Mouse (Mus musculus) myocyte (in vitro differentiated cells): ENCODE results near the gene Gas6. TPM values are rescaled to one million over a fixed set of nuclear protein-coding genes. Genes with fewer than 3 reads are reported as not detected.

Source experiments
- H3K27me3 ChIP-seq: one replicate; pipeline ENCODE4 v1.6.1; 2011; ENCODE audit not compliant: control insufficient read depth, insufficient read depth, insufficient read length
- H3K36me3 ChIP-seq: one replicate; pipeline ENCODE4 v1.6.1; 2011; ENCODE audit not compliant: control insufficient read depth, insufficient read depth
- H3K4me2 ChIP-seq: one replicate; pipeline ENCODE4 v1.6.1; 2011; ENCODE audit warnings: low read depth, control low read depth
- H3K4me3 ChIP-seq: one replicate; pipeline ENCODE4 v1.5.1; 2011; ENCODE audit warnings: mild to moderate bottlenecking, control low read depth, moderate library complexity
- H3K79me2 ChIP-seq: one replicate; pipeline ENCODE4 v1.6.1; 2011; ENCODE audit not compliant: control insufficient read depth, insufficient read depth
- H3ac ChIP-seq: one replicate; pipeline ENCODE4 v1.6.1; 2011; ENCODE audit not compliant: control insufficient read depth, insufficient read length
- CEBPB ChIP-seq: IDR thresholded peaks from 2 replicates; pipeline ENCODE4 v1.6.1; 2011; ENCODE audit warnings: mild to moderate bottlenecking, moderate library complexity; ENCODE audit not compliant: poor library complexity, insufficient read depth, severe bottlenecking
- E2F4 ChIP-seq: IDR thresholded peaks from one replicate; pipeline ENCODE4 v1.6.1; 2011; ENCODE audit warnings: mild to moderate bottlenecking, control low read depth, moderate library complexity; ENCODE audit not compliant: insufficient read depth
- MAX ChIP-seq: IDR thresholded peaks from one replicate; pipeline ENCODE4 v1.6.1; 2011; ENCODE audit warnings: low read depth, mild to moderate bottlenecking, control low read depth
- MYOD1 ChIP-seq, 3 experiments: IDR thresholded peaks; one replicate each; pipeline ENCODE4 v1.6.1; 2011; ENCODE audit warnings: control low read depth in 2 of 3, low read depth in 2 of 3, mild to moderate bottlenecking in 2 of 3, moderate library complexity in 1 of 3; ENCODE audit not compliant: insufficient read length in 2 of 3, control insufficient read depth in 1 of 3
- MYOG ChIP-seq, 3 experiments: IDR thresholded peaks; one replicate each; pipeline ENCODE4 v1.6.1; 2011; ENCODE audit warnings: control low read depth in 2 of 3, low read depth in 2 of 3, mild to moderate bottlenecking in 2 of 3; ENCODE audit not compliant: insufficient read length in 2 of 3, control insufficient read depth in 1 of 3, insufficient read depth in 1 of 3
- POLR2A ChIP-seq: IDR thresholded peaks from one replicate; pipeline ENCODE4 v1.6.1; 2011; ENCODE audit warnings: low read depth, mild to moderate bottlenecking, control low read depth, moderate library complexity; ENCODE audit not compliant: insufficient read length
- POLR2AphosphoS2 ChIP-seq: IDR thresholded peaks from one replicate; pipeline ENCODE4 v1.6.1; 2011; ENCODE audit warnings: low read depth, control low read depth; ENCODE audit not compliant: insufficient read length
- REST ChIP-seq: IDR thresholded peaks from one replicate; pipeline ENCODE4 v1.6.1; 2011; ENCODE audit warnings: mild to moderate bottlenecking, control low read depth, moderate library complexity; ENCODE audit not compliant: insufficient read depth, insufficient read length
- SRF ChIP-seq: IDR thresholded peaks from one replicate; pipeline ENCODE4 v1.6.1; 2011; ENCODE audit warnings: low read depth; ENCODE audit not compliant: control insufficient read depth, insufficient read length
- TCF12 ChIP-seq: IDR thresholded peaks from one replicate; pipeline ENCODE4 v1.6.1; 2011; ENCODE audit warnings: mild to moderate bottlenecking, control low read depth; ENCODE audit not compliant: poor library complexity, insufficient read depth, severe bottlenecking
- TCF3 ChIP-seq: IDR thresholded peaks from one replicate; pipeline ENCODE4 v1.6.1; 2011; ENCODE audit warnings: low read depth, control low read depth; ENCODE audit not compliant: insufficient read length
- USF1 ChIP-seq: IDR thresholded peaks from one replicate; pipeline ENCODE4 v1.6.1; 2011; ENCODE audit warnings: low read depth, mild to moderate bottlenecking, control low read depth, moderate library complexity
- polyA plus RNA-seq: library from polyadenylated mRNA; unstranded; fragments of >200 nt; fragmentation: generic; extraction: Trizol; gene quantifications from one replicate; pipeline ENCODE4 v1.2.1, GENCODE M21; 2012; ENCODE audit warnings: missing spikeins

Gas6 gene
- polyA plus RNA-seq, 1 experiment = 0.50 TPM

DNA sequence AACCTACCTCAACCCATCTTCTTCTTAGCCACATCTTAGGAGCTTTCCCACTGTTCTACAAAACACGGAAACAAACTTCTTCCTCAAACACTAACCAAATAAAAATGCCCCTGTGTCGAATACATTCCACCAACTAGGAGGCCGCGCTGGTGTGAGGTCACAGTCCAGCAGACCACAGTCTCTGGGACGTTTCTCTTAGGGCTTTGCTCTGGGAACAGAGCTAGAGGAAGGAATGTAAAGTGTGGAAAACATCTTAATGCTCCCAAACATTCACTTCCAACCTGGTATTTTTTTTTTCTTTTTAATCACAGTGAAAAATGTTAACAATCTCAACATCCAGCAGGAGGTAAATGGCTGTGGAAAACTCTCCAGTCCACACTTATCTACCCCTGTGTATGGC, 22.4 kb upstream of the Gas6 start:
- Histone ChIP-seq H3K36me3 (no peaks in the 10 kb centered on the region), H3K27me3 (peaks cover 26% of the 10 kb centered on the region), H3ac (no peak overlapping the region), H3K4me2 (no peak overlapping the region), H3K4me3 (no peak overlapping the region), H3K79me2 (no peaks in the 10 kb centered on the region)
- no peak for TF ChIP-seq CEBPB

DNA sequence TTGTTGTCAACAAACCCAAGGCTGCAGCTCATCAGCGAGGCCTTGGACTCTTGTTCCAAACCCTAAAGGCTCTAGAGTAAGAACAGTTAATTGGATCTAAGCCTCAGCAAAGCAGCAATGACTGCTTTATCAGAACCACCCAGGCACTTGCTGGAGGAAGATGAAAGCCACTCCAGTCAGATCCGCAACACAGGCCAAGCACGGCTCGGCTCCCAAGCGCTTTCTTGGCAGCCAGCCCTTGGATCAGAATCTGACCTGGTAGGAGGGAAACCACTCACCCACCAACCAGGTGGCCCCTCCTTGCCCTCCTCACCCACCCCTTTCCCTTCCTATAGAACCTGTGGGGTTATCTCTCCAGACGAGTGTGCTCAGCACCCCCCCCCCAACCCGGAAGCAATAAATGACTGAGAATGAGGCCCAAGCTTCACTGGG, 21.7 kb upstream of the Gas6 start:
- TF ChIP-seq TCF3 (no peak), MAX (no peak), POLR2A (no peak), MYOG (IDR thresholded peaks at IDR 0.05; ENCODE audit: control insufficient read depth in 1 of 3, insufficient read depth in 1 of 3, insufficient read length in 2 of 3, low read depth in 2 of 3) (no peak), SRF (no peak), E2F4 (no peak), TCF12 (no peak), USF1 (no peak), REST (no peak), CEBPB (no peak), MYOD1 (IDR thresholded peaks at IDR 0.05; ENCODE audit: control insufficient read depth in 1 of 3, insufficient read length in 2 of 3, low read depth in 2 of 3) (no peak)
- no peak overlapping the region for H3K4me2 ChIP-seq
- H3K4me3 ChIP-seq = no peak overlapping the region
- H3K27me3 ChIP-seq = peaks cover 25% of the 10 kb centered on the region
- no peaks in the 10 kb centered on the region for H3K79me2 ChIP-seq
- H3K36me3 ChIP-seq = no peaks in the 10 kb centered on the region
- H3ac ChIP-seq = no peak overlapping the region

DNA sequence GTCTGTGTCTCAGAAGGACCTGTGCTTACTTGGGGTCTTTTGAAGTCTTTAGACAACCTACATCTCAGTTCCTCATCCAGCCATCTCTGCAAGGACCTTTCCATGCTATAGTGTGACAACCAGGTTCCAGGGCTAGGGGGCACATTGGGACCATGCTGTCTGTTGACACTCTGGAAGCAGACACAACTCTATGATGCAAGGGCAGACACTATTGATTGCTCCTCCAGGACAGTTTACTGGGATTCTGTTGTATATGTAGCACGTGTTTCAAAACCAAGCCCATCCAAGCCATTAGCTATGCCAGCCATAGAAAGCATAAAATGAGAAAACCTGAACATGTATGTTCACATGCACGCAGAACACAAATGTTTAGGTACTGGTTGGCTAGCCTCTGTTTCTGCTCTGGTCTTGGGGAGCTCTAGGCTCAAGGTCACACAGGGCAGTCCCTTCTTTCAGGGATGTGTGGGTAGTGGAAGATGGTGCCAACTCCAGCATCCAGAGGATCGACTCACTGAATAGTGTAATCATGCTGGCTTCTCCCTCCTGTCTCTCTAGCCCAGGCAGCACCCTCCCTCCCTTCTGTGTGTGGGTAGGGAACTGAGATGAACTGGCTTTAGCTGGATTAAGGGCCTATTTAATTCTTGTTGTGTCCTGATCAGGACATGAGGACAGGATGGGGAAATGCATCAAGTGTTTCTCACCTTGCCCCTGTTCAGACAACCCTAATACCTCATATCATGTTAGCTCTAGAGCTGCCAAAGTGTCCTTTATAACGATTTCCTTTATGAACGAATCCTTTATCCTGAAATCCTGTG, 19.5 kb upstream of the Gas6 start:
- Histone ChIP-seq H3K4me3 (no peak overlapping the region), H3ac (no peak overlapping the region), H3K79me2 (no peaks in the 10 kb centered on the region), H3K4me2 (no peak overlapping the region), H3K36me3 (no peaks in the 10 kb centered on the region), H3K27me3 (peaks cover 16% of the 10 kb centered on the region)
- TF ChIP-seq USF1 = no peak
- TF ChIP-seq CEBPB = no peak
- no peak for TF ChIP-seq SRF
- no peak for TF ChIP-seq TCF12

DNA sequence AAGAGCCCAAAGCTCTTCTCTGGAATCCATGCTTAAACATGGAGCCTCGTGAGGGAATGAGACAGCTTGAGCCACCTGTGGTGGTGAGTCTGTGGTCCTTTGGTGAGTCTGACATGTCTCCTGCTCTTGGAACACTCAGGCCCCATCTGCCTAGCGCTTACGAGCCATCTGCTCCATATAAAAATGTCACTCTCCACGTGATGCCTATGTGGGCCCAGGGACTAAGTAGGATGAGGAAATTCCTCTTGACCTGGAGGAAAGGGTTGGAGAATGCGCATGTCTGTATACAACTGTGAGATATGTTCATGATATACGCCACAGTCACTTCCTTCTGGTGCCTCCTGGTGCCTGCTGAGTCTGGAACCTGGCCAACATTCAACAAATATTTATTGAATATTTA, 18.4 kb upstream of the Gas6 start:
- peaks cover 16% of the 10 kb centered on the region for H3K27me3 ChIP-seq
- TF ChIP-seq MAX = no peak
- no peak for TF ChIP-seq TCF12
- no peak for TF ChIP-seq CEBPB
- TF ChIP-seq POLR2A = no peak
- TF ChIP-seq E2F4 = no peak
- no peak for TF ChIP-seq USF1
- TF ChIP-seq REST = no peak
- TF ChIP-seq SRF = no peak
- no peak for TF ChIP-seq POLR2AphosphoS2
- TF ChIP-seq TCF3 = no peak
- no peaks in the 10 kb centered on the region for H3K79me2 ChIP-seq
- no peak overlapping the region for H3ac ChIP-seq
- no peaks in the 10 kb centered on the region for H3K36me3 ChIP-seq
- no peak overlapping the region for H3K4me2 ChIP-seq
- H3K4me3 ChIP-seq = no peak overlapping the region

DNA sequence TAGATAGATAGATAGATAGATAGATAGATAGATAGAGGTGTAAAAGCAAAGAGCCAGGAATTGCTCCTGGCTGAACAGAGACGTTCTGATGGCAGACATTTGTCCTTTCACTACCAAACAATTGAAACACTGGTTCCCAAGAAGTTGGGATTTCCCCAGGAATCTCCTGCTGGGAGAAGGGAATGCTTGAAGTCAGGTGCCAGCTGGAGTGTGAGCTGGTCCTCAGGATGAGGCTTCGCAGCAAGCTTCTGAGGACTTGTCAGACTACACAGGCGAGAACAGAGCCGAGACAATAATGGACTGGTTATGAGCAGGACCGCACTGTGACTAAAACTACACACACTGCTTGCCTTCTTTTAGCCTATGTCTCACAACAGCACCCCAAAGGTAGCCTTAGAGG, 17.7 kb upstream of the Gas6 start:
- H3K79me2 ChIP-seq = no peaks in the 10 kb centered on the region
- peaks cover 11% of the 10 kb centered on the region for H3K27me3 ChIP-seq
- H3K4me2 ChIP-seq = no peak overlapping the region
- no peak overlapping the region for H3ac ChIP-seq
- no peak overlapping the region for H3K4me3 ChIP-seq
- no peaks in the 10 kb centered on the region for H3K36me3 ChIP-seq
- TF ChIP-seq TCF12 = no peak
- no peak for TF ChIP-seq MYOD1 (IDR thresholded peaks at IDR 0.05; ENCODE audit: control insufficient read depth in 1 of 3, insufficient read length in 2 of 3, low read depth in 2 of 3)
- TF ChIP-seq SRF = no peak
- no peak for TF ChIP-seq USF1
- no peak for TF ChIP-seq TCF3
- TF ChIP-seq POLR2AphosphoS2 = no peak
- TF ChIP-seq REST = no peak
- TF ChIP-seq MAX = no peak
- no peak for TF ChIP-seq MYOG (IDR thresholded peaks at IDR 0.05; ENCODE audit: control insufficient read depth in 1 of 3, insufficient read depth in 1 of 3, insufficient read length in 2 of 3, low read depth in 2 of 3)
- TF ChIP-seq E2F4 = no peak
- TF ChIP-seq POLR2A = no peak
- no peak for TF ChIP-seq CEBPB
